18 mouse cellular contexts compared by ENCODE assay signal in the genomic region with DNA sequence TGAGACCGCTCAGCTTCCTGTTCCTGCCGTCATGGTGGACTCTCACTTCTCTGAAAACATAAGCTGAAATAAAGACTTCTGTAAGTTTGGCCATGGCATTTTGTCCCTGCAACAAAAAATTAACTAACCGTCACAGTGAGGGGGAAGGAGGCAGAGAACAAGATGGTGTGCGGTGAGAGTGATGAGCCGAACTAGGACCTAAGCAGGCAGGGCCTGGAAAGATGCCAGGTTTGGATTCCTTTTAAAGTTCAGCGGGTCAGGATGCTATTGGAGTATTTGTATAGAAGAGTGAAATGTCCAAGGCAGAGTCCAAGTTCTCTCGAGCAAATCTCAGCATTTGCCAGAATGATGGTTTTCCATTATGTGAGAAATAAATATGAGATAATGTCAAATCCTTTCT.
A peak's percentile ranks its signal among the peaks of the same experiment; 100 is the strongest.
DNase-seq lines count a peak whose midpoint lies in the region; ATAC-seq and TF ChIP-seq lines count a peak whose summit lies in the region.
"Had no signal": no experiment of that assay in that cellular context is flagged by ENCODE, and none has a peak within 500 bp of the region (broad histone marks: within the 10 kb centered on the region; RNA-seq: fewer than 3 reads in every experiment).

No protein-coding gene starts in this region.

- no peak for TF ChIP-seq CTCF in lung, embryonic 14.5 days (IDR thresholded peaks at IDR 0.05; ENCODE audit: low read depth)
- no peak for TF ChIP-seq CTCF in stomach, postnatal 0 days (IDR thresholded peaks at IDR 0.05; ENCODE audit: low read depth)

- WGBS in heart, embryonic 11.5 days (ENCODE audit: insufficient replicate concordance) = 60% methylated on average over 7 of the region's 7 CpGs
- 43% methylated on average over 7 of the region's 7 CpGs for WGBS in lung, embryonic 14.5 days
- WGBS in stomach, postnatal 0 days = 62% methylated on average over 7 of the region's 7 CpGs

- no peak for DNase-seq in heart, postnatal 25 days (ENCODE audit: low spot score)
- peak; percentile 94 for DNase-seq in lung, embryonic 14.5 days
- no peak for DNase-seq in lung, postnatal 14 days
- DNase-seq in heart, postnatal 10 days = peak; percentile 31 to 41
- DNase-seq in natural killer cell, adult 2 months (ENCODE audit: low spot score in 2 of 2) = no peak
- no peak for DNase-seq in stomach, postnatal 0 days (ENCODE audit: low spot score)
- DNase-seq: adrenal gland, postnatal 14 days; cerebellum, adult 9-10 months; forebrain, postnatal 0 days; right cerebral cortex, postnatal 14 days had no signal

- H3K4me3 ChIP-seq in heart, embryonic 11.5 days (ENCODE audit: low read depth, low read length) = no peak overlapping the region
- H3K4me3 ChIP-seq in lung, embryonic 14.5 days (ENCODE audit: low read depth, low read length) = no peak overlapping the region
- H3K4me3 ChIP-seq in brown adipose tissue, adult 24 weeks (ENCODE audit: insufficient read depth, low read depth, low read length) = no peak overlapping the region
- H3K4me3 ChIP-seq in stomach, postnatal 0 days (ENCODE audit: low read depth, low read length) = no peak overlapping the region
- H3K4me3 ChIP-seq: erythroblast, embryonic 14.5 days; hindbrain, embryonic 13.5 days; intestine, embryonic 15.5 days; layer of hippocampus, adult 2 months; limb, embryonic 13.5 days; midbrain, embryonic 15.5 days had no signal

- intact Hi-C loops in heart, postnatal 25 days (cut with DNase I) = loop anchor here (5.0 kb wide), 3 partner anchors 46 to 91 kb away; no protein-coding TSS in a partner anchor
- intact Hi-C loops in heart, postnatal 10 days (cut with DNase I) = no loop called here

- H3K4me2 ChIP-seq in heart, embryonic 11.5 days = no peak overlapping the region
- no peak overlapping the region for H3K4me2 ChIP-seq in lung, embryonic 14.5 days
- H3K4me2 ChIP-seq in stomach, postnatal 0 days (replicated peaks; ENCODE audit: low read depth) = no peak overlapping the region
- H3K4me2 ChIP-seq: hindbrain, embryonic 13.5 days; intestine, embryonic 15.5 days; limb, embryonic 13.5 days; midbrain, embryonic 15.5 days had no signal

- 0 out of 2 replicates have a peak overlapping the region, but pooled peaks have one; percentile 3 for H3K27ac ChIP-seq in heart, embryonic 11.5 days (ENCODE audit: low read depth, low read length)
- peak overlapping the region; percentile 72 for H3K27ac ChIP-seq in lung, embryonic 14.5 days (ENCODE audit: low read depth)
- H3K27ac ChIP-seq in brown adipose tissue, adult 24 weeks (replicated peaks; ENCODE audit: low read depth, low read length) = 0 out of 2 replicates have a peak overlapping the region, but pooled peaks have one; percentile 33
- H3K27ac ChIP-seq in stomach, postnatal 0 days (replicated peaks) = no peak overlapping the region
- H3K27ac ChIP-seq: hindbrain, embryonic 13.5 days; intestine, embryonic 15.5 days; layer of hippocampus, adult 2 months; limb, embryonic 13.5 days; midbrain, embryonic 15.5 days had no signal

- no peak overlapping the region for H3K9ac ChIP-seq in heart, embryonic 11.5 days (ENCODE audit: low read depth, low read length)
- H3K9ac ChIP-seq in lung, embryonic 14.5 days = no peak overlapping the region
- H3K9ac ChIP-seq in stomach, postnatal 0 days (ENCODE audit: low read length) = no peak overlapping the region
- H3K9ac ChIP-seq: forebrain, postnatal 0 days; hindbrain, embryonic 13.5 days; intestine, embryonic 15.5 days; limb, embryonic 13.5 days; midbrain, embryonic 15.5 days had no signal

- H3K9me3 ChIP-seq in heart, embryonic 11.5 days (replicated peaks; ENCODE audit: control insufficient read depth, low read length) = no peaks in the 10 kb centered on the region
- H3K9me3 ChIP-seq in lung, embryonic 14.5 days (ENCODE audit: low read depth, low read length) = no peaks in the 10 kb centered on the region
- no peaks in the 10 kb centered on the region for H3K9me3 ChIP-seq in stomach, postnatal 0 days (ENCODE audit: control insufficient read depth, low read length)
- H3K9me3 ChIP-seq: hindbrain, embryonic 13.5 days; intestine, embryonic 15.5 days; limb, embryonic 13.5 days; midbrain, embryonic 15.5 days had no signal

- ATAC-seq in heart, embryonic 11.5 days (replicated peaks; ENCODE audit: insufficient number of reproducible peaks, low FRiP score, low TSS enrichment) = no peak
- no peak for ATAC-seq in lung, embryonic 14.5 days (ENCODE audit: insufficient read depth)
- no peak for ATAC-seq in stomach, postnatal 0 days (ENCODE audit: low FRiP score, low TSS enrichment)
- ATAC-seq: forebrain, postnatal 0 days; intestine, embryonic 15.5 days; midbrain, embryonic 15.5 days had no signal

- H3K36me3 ChIP-seq in heart, embryonic 11.5 days (ENCODE audit: control insufficient read depth, insufficient read depth, low read length) = no peaks in the 10 kb centered on the region
- H3K36me3 ChIP-seq in lung, embryonic 14.5 days (ENCODE audit: insufficient read depth) = no peaks in the 10 kb centered on the region
- H3K36me3 ChIP-seq in stomach, postnatal 0 days (ENCODE audit: control insufficient read depth, insufficient read depth, low read length) = no peaks in the 10 kb centered on the region
- H3K36me3 ChIP-seq: hindbrain, embryonic 13.5 days; intestine, embryonic 15.5 days; limb, embryonic 13.5 days; midbrain, embryonic 15.5 days had no signal

- H3K4me1 ChIP-seq in heart, embryonic 11.5 days (ENCODE audit: control insufficient read depth, insufficient read depth, low read length) = peaks cover 59% of the 10 kb centered on the region
- H3K4me1 ChIP-seq in lung, embryonic 14.5 days (ENCODE audit: insufficient read depth) = peaks cover 44% of the 10 kb centered on the region
- peaks cover 26% of the 10 kb centered on the region for H3K4me1 ChIP-seq in brown adipose tissue, adult 24 weeks (ENCODE audit: control insufficient read depth, insufficient read depth, insufficient read length, low read length)
- H3K4me1 ChIP-seq in stomach, postnatal 0 days (replicated peaks; ENCODE audit: control insufficient read depth, insufficient read depth) = peaks cover 5% of the 10 kb centered on the region; the same call in 1 of the 2 replicates

- no peaks in the 10 kb centered on the region for H3K27me3 ChIP-seq in heart, embryonic 11.5 days (ENCODE audit: control insufficient read depth, insufficient read depth, low read length)
- H3K27me3 ChIP-seq in lung, embryonic 14.5 days (ENCODE audit: insufficient read depth, low read length) = no peaks in the 10 kb centered on the region
- H3K27me3 ChIP-seq in stomach, postnatal 0 days (ENCODE audit: control insufficient read depth, insufficient read depth, low read length) = no peaks in the 10 kb centered on the region
- H3K27me3 ChIP-seq: intestine, embryonic 15.5 days; limb, embryonic 13.5 days; midbrain, embryonic 15.5 days had no signal

- TF ChIP-seq EP300 in stomach, postnatal 0 days (optimal IDR thresholded peaks at IDR 0.05) = no peak

Comparison
In these comparisons a context has a peak if more than half of its experiments do, and no peak if none do; other contexts are left out.
1. DNase-seq: peak in lung, embryonic 14.5 days (single experiment) and heart, postnatal 10 days (2 of 2); none in heart, postnatal 25 days (single experiment), lung, postnatal 14 days (single experiment), natural killer cell, adult 2 months (0 of 2) and stomach, postnatal 0 days (single experiment).